Mouse (Mus musculus) E14TG2a.4 (cell line): ENCODE data around the gene Plppr4.

Experiments
- H3K27me3 ChIP-seq: 2 replicates; pipeline ENCODE4 v1.6.1; 2014; ENCODE audit warnings: low read length, control low read depth; ENCODE audit not compliant: insufficient read depth
- H3K36me3 ChIP-seq: 2 replicates; pipeline ENCODE4 v1.6.1; 2014; ENCODE audit warnings: low read length, control low read depth; ENCODE audit not compliant: insufficient read depth
- H3K4me1 ChIP-seq: replicated peaks from 2 replicates; pipeline ENCODE4 v1.6.1; 2014; ENCODE audit warnings: low read depth, low read length, control low read depth
- H3K4me3 ChIP-seq: replicated peaks from 2 replicates; pipeline ENCODE4 v1.5.1; 2014; ENCODE audit warnings: mild to moderate bottlenecking, low read length
- H3K9me3 ChIP-seq: 2 replicates; pipeline ENCODE4 v1.6.1; 2014; ENCODE audit warnings: low read length, control low read depth
- CTCF ChIP-seq: conservative IDR thresholded peaks from 2 replicates; pipeline ENCODE4 v1.5.1; 2014; ENCODE audit warnings: low read length
- NANOG ChIP-seq: IDR thresholded peaks from 2 replicates; pipeline ENCODE4 v1.6.1; 2014; ENCODE audit warnings: borderline replicate concordance, low read length, mixed read lengths
- POU5F1 ChIP-seq: IDR thresholded peaks from 2 replicates; pipeline ENCODE4 v1.6.1; 2014; ENCODE audit warnings: low read length, borderline replicate concordance

Plppr4 gene

DNA sequence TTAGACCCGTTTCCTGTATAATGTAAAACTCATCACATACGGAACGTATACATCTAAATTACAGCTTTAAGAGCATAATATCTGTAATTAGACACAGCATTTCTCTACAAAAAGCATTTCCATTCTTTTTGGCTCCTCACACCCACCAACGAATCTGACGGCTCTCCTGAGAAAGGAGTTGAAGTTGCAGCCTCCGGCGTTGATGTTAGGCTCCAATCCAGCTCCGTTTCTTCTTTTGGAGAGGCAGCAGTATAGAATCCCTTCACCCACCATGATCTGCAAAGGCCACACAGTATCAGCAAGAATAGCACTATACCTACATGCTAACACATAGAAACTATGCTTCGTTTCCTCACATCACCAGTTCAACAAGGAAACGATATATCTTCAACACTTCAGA is 29.2 kb downstream of the Plppr4 start:
- H3K4me3 ChIP-seq, result no peak overlapping the region
- H3K4me1 ChIP-seq, result no peaks in the 10 kb centered on the region
- TF ChIP-seq NANOG, result no peak
- TF ChIP-seq CTCF, result no peak
- no peak for TF ChIP-seq POU5F1
- no peaks in the 10 kb centered on the region for H3K36me3 ChIP-seq
- H3K9me3 ChIP-seq, result peaks cover 6% of the 10 kb centered on the region
- H3K27me3 ChIP-seq, result no peaks in the 10 kb centered on the region

DNA sequence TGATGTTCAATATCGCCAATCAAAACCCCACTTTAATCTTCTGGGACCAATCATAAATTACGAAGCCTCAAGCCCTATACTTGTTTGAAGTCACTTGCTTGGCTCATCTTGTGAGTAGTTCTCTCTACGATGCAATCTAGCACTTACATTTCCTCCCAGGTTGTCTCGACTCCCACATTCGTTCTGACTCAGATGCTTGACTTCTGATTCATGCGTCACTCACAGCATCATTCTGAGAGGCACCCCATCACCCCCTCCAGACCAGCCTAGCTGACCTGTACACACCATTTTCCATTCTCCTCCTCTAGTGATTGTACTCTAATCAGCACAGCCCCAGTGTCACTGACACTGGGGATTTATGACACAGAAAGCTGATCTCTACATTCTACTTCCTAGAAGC is 31.2 kb downstream of the Plppr4 start:
- Histone ChIP-seq H3K4me1 (no peaks in the 10 kb centered on the region), H3K27me3 (no peaks in the 10 kb centered on the region)
- TF ChIP-seq NANOG, result no peak

DNA sequence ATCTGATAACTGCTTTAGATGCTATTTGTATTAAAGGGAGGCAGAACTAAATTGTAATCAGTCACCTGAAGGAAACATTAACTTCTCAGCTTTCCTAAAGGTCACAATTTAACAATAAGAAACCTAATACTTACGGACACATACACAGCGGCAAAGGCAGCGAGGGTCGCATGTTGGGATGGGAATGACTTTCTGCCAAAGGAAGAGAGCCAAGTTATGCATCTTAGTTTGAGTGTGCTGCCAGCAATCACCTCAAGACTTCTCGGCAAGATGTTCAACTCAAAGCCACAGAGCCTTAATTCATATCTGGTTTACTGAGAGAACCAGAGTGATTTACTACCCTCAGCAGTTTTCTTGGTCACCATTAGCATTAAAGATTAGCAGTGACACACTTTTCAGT is 34.1 kb downstream of the Plppr4 start:
- peaks cover 6% of the 10 kb centered on the region for H3K9me3 ChIP-seq
- no peak for TF ChIP-seq POU5F1
- TF ChIP-seq CTCF, result no peak
- H3K36me3 ChIP-seq, result no peaks in the 10 kb centered on the region
- no peaks in the 10 kb centered on the region for H3K27me3 ChIP-seq
- no peak overlapping the region for H3K4me3 ChIP-seq
- peaks cover 3% of the 10 kb centered on the region; the same call in 1 of the 2 replicates for H3K4me1 ChIP-seq

More for the DNA sequence above, 31.2 kb downstream of the Plppr4 start:
- Histone ChIP-seq H3K36me3 (no peaks in the 10 kb centered on the region), H3K9me3 (peaks cover 6% of the 10 kb centered on the region), H3K4me3 (no peak overlapping the region)

DNA sequence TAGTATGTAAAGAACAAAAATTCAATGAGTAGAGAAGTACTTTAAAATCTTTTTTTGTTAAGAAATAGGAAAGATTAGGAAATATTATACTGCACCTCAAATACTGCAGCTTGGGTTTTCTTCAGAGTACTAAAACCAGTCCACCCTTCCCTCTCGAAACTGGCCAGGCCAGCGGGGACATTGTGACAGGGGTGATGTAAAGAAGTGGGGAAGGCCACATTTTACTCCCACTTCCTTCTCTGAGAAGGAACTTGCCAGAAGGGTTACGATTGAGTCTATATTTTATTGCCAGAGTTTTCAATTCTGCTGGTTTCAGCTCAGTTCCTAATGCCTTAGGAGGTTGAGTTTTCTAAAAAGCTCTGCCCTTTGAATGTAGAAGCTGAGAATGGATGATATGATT is 41.0 kb downstream of the Plppr4 start:
- Histone ChIP-seq H3K9me3 (no peaks in the 10 kb centered on the region), H3K4me1 (peaks cover 3% of the 10 kb centered on the region; the same call in 1 of the 2 replicates), H3K27me3 (no peaks in the 10 kb centered on the region), H3K4me3 (no peak overlapping the region), H3K36me3 (no peaks in the 10 kb centered on the region)
- TF ChIP-seq POU5F1 (no peak), NANOG (no peak), CTCF (no peak)

DNA sequence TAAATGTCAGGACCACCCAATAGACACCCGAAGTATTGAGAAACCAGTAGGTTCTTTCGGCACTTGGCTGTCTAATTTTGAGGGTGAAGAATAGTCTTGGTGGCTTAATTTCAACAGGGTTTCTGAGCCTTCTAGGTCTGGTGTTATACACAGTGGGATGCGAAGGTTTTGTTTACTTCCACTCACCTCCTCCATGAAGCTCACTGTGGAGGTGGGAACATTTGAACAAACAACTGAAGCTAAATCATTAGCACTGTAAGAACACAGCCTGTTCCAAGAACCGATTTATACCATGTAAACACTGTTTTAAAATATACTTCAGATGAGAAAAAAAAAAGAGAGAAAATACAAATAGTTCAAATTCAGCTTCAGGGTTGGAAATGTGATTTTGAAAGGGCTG is 47.3 kb downstream of the Plppr4 start:
- H3K4me1 ChIP-seq, result peaks cover 8% of the 10 kb centered on the region; the same call in 1 of the 2 replicates
- H3K4me3 ChIP-seq, result no peak overlapping the region
- TF ChIP-seq CTCF (no peak), NANOG (no peak), POU5F1 (no peak)
- no peaks in the 10 kb centered on the region for H3K36me3 ChIP-seq
- H3K9me3 ChIP-seq, result 0 out of 2 replicates have a peak, but pooled peaks cover 4% of the 10 kb centered on the region
- no peaks in the 10 kb centered on the region for H3K27me3 ChIP-seq

DNA sequence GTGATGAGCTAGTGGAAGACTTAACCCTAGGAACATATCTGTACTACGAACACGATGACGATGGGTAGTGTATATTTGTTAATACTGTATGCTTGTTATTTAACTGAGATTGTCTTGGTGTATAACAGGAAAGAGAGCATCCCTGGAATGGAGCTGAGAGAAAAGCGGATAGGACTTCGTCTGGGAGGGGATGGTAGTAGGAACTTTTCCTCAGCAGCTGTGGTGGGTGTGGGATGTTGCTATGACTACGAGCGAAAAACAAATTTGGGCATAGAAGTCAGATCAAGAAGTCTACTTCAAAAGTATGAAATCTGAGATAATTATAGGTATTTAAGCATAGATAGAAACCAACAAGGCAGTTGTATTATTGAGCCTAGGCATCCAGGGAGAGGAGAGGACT is 48.6 kb downstream of the Plppr4 start:
- H3K4me1 ChIP-seq, result peaks cover 8% of the 10 kb centered on the region; the same call in 1 of the 2 replicates
- no peak overlapping the region for H3K4me3 ChIP-seq
- no peaks in the 10 kb centered on the region for H3K36me3 ChIP-seq
- TF ChIP-seq POU5F1 (no peak), NANOG (no peak), CTCF (no peak)
- no peaks in the 10 kb centered on the region for H3K27me3 ChIP-seq
- H3K9me3 ChIP-seq, result 0 out of 2 replicates have a peak, but pooled peaks cover 4% of the 10 kb centered on the region

DNA sequence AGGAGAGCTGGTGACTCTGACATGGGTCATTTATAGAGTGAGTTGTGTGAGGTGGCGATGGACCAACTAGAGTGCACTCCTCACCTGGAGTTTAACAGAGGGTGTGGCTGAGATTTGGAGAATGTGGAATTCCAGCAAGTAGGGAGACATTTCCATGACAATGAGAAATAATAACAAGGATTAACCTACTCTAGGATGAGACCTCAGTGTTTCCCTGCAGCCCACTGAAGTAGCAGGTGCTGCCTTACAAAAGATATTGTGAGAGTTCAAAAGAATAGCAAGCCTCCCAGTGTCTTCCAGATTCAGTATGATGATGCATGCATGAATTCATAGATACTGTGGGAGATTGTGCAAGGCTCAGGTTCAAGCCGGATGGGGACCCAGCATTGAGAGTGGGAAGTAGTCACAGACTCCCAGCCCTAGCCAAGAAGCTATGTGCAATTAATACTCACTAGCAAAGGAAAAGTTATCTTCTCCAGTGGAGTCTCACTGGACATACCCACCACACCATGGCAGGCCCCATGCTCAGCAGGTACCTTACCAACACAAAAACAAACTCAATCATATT is 49.8 kb downstream of the Plppr4 start:
- peaks cover 8% of the 10 kb centered on the region; the same call in 1 of the 2 replicates for H3K4me1 ChIP-seq
- no peaks in the 10 kb centered on the region for H3K36me3 ChIP-seq
- H3K27me3 ChIP-seq, result no peaks in the 10 kb centered on the region
- 0 out of 2 replicates have a peak, but pooled peaks cover 4% of the 10 kb centered on the region for H3K9me3 ChIP-seq
- TF ChIP-seq NANOG (peak; percentile 8; the same call in 1 of the 2 replicates), POU5F1 (no peak)
- no peak overlapping the region for H3K4me3 ChIP-seq

DNA sequence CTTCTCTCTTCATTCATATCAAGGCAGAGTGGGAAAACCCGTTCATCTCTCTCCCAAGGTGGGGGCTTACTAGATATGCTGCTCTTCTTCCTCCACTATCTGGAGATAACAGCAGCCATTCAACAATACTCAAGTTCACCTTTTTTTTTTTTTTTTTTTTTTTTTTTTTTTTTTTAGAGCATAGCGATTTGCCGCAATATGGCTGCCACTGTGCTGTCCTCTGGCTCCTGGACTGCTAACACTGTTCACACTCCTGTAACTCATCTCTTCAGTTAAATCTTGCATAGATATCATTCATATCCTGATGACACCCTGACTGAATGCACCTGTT is 51.1 kb downstream of the Plppr4 start:
- TF ChIP-seq CTCF, result no peak
- no peak for TF ChIP-seq POU5F1
- no peak for TF ChIP-seq NANOG
- Histone ChIP-seq H3K36me3 (no peaks in the 10 kb centered on the region), H3K4me3 (no peak overlapping the region), H3K4me1 (peaks cover 8% of the 10 kb centered on the region; the same call in 1 of the 2 replicates), H3K9me3 (0 out of 2 replicates have a peak, but pooled peaks cover 4% of the 10 kb centered on the region), H3K27me3 (no peaks in the 10 kb centered on the region)

DNA sequence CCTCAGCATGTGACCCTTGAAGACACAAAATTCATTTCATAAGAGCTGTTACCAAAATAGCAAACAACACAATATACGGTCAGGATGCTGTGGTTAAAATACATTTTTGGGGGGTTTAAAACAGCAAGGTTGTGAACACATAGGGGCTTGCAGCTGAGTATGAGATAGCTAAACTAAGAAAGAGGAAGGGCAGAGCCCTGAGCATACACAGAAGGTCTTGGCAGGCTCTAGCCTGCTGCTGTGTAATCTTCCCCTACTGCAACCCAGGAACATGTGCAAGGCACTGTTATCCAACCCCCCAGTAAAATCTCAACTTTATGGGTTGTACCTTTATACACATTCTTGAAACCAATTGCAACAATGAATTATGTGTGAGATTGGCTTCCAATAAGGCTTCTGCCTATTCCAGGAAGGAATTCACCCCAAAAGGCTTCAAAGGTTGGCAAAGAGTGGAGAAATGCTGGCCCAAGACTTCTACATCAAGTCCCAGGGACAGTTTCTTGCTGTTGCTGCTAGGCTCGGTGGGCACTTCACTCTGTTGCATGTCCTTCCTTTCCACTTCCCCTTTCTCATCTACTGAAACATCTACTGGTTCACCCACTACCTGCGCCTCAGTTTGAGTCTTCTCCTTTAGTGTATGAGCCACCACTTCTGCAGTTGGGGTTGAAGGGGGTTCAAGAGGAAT is 51.6 kb downstream of the Plppr4 start:
- Histone ChIP-seq H3K4me1 (peaks cover 8% of the 10 kb centered on the region; the same call in 1 of the 2 replicates), H3K4me3 (no peak overlapping the region), H3K27me3 (no peaks in the 10 kb centered on the region), H3K9me3 (0 out of 2 replicates have a peak, but pooled peaks cover 4% of the 10 kb centered on the region), H3K36me3 (no peaks in the 10 kb centered on the region)
- TF ChIP-seq NANOG, result no peak
- no peak for TF ChIP-seq POU5F1
- no peak for TF ChIP-seq CTCF
